Mouse (Mus musculus): ENCODE measurements around the gene 9030025P20Rik.
A peak's percentile ranks its signal among the peaks of the same experiment; 100 is the strongest.
"Not testable (repeated sequence)": the region's sequence is repeated elsewhere in the genome, so short reads cannot be mapped to it uniquely, and the experiment has no call there.

9030025P20Rik gene

GRCm38 (mm10) chr17:14978362-14979038, at the start of gene 9030025P20Rik, which contains the start of gene Gm3417:
TSS of gene 9030025P20Rik (plus strand) at chr17:14978468.
TSS of gene Gm3417 (minus strand) at chr17:14978790.
- DNase-seq (ENCODE audit: low spot score): not testable (repeated sequence)

DNA sequence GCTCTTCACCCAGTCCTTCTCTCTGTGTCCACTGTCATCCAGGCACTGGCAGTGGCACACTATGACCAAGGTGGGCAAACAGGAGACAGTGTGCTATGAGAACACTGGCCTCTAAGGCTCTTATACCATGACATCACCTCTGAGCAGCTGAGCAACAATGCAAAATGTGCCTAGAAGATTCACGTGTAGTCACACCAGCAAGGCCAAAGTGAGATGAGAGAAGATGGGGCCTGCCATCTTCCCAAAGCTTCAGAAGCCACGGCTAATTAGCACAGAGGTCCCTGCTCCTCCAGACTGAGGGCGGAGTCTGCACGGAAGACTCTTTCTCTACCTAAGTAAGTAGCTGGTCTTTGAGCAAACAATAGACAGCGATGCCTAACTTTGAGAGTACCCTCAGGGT, 49.6 kb upstream of the 9030025P20Rik start:
- DNase-seq (ENCODE audit: low spot score): no peak

- no peak for DNase-seq (ENCODE audit: low spot score)
Observed at GRCm38 (mm10) chr17:14930697-14931096, 47.6 kb upstream of the 9030025P20Rik start.

DNA sequence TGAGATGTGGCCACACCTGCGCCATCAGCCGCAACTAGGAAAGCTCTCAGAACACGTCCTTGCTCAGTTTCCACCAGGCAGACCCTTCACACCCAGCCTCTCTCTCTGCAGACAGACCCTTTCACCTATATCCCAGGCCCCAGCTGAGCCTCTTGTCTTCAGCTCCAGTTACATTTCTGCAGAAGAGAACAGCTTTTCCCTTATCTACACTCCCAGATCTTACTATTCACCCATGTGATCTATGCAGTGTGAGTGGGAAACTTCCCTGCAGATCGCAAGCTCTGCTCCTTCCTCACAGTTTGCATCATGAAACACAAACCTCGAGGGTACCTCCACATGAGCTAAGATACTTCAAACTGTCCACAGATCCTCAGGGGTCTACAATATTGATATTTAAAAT, 46.8 kb upstream of the 9030025P20Rik start:
- no peak for DNase-seq (ENCODE audit: low spot score)

- not testable (repeated sequence) for DNase-seq (ENCODE audit: low spot score)
Observed at GRCm38 (mm10) chr17:14935280-14935679, 43.0 kb upstream of the 9030025P20Rik start.

DNA sequence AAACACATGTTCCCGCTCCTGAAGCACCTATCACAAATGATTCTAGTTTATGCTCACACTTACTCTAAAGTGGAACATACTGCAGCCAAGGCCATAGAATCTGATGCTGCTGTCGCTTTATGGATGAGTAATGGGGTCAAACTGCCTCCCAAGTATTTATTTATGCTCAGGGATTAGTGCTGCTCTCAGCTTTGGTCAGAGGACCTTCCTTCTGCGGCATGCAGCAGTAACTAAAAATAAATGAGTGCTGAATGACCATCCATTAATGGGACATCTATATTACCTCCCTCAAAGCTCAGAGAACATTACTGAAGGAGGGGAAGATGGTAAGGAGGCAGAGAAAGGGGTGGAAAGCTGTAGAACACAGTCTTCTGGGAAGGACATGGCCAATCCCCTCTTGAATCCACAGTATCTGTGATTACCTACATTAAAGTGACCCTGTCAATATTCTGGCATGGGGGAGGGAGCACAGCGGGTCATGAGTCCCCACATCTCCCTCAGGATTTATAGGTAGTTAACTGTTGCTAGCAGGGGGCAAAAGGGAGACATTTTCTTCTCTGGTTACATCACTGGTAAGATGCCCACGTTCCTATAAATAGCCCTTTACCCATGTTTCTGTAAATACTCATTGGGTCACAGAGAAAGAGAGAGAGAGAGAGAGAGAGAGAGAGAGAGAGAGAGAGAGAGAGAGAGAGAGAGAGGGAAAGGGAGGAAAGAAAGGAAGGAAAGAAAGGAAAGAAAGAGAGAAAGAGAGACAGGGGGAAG, 42.2 kb upstream of the 9030025P20Rik start:
- DNase-seq (ENCODE audit: low spot score): no peak

DNA sequence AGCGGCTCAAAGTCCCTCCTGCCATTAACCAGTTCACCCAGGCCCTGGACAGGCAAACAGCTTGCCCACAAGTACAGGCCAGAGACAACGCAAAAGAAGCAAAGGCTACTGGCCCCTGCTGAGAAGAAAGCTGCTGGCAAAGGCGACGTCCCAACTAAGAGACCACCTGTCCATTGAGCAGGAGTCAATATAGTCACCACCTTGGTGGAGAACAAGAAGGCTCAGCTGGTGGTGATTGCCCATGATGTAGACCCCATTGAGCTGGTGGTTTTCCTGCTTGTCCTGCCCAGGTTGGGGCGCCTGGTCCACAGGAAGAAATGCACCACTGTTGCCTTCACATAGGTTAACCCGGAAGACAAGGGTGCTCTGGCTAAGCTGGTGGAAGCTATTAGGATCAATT, 36.1 kb upstream of the 9030025P20Rik start:
- DNase-seq (ENCODE audit: low spot score): not testable (repeated sequence)

DNA sequence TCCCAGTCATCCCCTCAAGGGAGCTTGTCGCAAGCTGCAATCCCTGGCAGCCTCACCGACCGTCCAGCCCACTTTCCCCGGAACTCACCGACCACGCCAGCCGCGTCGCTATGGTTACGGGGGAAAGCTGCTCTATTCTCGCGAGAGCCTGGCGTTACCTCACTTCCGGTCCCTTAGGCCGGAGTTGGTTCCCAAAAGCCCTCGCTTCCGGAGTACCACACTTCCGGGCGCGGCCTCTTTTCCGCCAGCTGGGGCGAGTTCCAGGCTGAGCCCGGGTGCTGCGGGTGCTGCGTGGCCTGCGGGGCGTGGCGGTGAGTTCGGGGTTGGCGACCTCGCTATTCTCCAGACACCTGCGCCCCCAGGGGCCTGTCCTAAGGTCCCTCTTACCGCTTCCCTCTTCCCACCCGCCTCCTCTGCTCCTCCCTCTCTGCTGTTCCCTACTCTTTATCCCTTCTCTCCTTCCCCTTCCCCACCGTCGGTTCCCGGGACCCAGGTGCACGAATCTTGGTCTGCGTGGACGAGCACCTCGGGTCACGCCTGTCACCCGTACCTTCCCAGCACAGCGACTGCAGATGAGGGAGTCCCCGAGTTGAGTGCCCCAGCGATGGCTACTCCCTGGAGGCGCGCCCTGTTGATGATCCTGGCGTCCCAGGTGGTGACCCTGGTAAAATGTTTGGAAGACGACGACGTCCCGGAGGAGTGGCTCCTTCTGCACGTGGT, 35.1 kb upstream of the 9030025P20Rik start, which contains the start of the genes Wdr27 and 1600012H06Rik:
TSS of gene Wdr27 (minus strand) at position 150 of the 720 bp plus-strand sequence.
TSS of gene 1600012H06Rik (plus strand) at position 176 of the 720 bp plus-strand sequence.
- DNase-seq (ENCODE audit: low spot score): peak; percentile 95

- no peak for DNase-seq (ENCODE audit: low spot score)
Observed at GRCm38 (mm10) chr17:14943729-14944059, 34.6 kb upstream of the 9030025P20Rik start.

GRCm38 (mm10) chr17:14944551-14944950, 33.7 kb upstream of the 9030025P20Rik start:
- DNase-seq (ENCODE audit: low spot score): no peak

- DNase-seq (ENCODE audit: low spot score): no peak
Observed at GRCm38 (mm10) chr17:14949161-14949827, 29.0 kb upstream of the 9030025P20Rik start.

DNA sequence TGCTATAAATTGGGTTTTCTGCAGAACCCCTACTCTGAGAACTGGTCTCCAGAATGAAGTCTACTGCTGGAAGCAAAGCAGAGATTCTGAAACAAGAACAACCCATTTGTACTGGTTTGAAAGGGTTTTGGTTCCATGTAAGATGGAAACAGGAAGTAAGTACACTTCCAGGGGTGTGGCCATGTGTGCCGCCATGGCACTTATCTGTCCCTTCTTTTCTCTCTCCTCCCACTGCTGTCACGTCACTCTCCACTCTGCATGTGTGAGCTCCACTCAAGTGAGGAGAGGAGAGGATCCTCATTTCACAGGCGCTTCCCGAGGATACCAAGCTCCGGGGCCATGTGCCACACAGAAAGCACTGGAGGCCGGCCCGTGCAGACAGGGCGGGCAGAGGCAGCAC, 24.8 kb upstream of the 9030025P20Rik start:
- DNase-seq (ENCODE audit: low spot score): no peak

GRCm38 (mm10) chr17:14958686-14959327, 19.5 kb upstream of the 9030025P20Rik start:
- DNase-seq (ENCODE audit: low spot score): no peak

DNA sequence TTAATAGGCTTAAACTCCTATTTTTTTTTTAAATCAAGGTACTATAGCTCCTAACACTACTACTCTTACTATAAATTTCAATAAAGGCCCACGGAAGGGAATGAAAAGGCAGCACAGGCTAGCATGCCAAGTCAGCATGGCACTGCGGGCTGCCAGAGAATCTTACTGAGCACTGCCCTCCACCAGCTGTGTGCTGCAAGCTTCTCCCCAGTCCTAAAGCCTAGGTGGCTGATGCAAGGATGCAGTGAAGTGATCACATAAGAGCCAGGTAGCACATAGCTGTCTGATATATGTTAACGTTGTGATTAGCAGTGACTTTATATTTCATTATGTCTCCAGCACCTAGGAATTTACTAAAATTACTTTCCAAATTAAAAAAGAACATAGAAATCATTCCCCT, 18.3 kb upstream of the 9030025P20Rik start:
- no peak for DNase-seq (ENCODE audit: low spot score)

DNA sequence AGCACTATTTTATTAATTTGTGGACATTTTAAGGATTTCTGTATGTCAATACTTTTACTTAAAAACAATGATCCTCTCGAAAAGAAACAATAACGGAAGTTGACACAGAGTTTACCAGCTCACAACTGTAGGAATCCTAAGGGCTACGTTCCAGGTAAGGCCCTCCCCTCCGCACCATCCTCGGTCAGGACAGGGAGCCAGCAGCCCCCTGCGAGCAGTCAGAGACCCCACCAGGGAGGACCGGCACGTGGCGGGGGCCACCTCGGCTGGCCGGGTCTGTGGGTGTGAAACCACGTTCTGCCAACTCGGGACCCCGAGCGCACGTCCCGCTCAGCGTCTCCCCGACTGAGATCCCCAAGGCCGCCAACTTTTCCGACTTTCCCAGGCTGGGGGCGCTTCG, 17.7 kb upstream of the 9030025P20Rik start:
- no peak for DNase-seq (ENCODE audit: low spot score)

GRCm38 (mm10) chr17:14960951-14961556, 17.2 kb upstream of the 9030025P20Rik start, which contains the start of gene Phf10:
TSS of gene Phf10 (minus strand) at chr17:14961273.
- DNase-seq (ENCODE audit: low spot score): not testable (repeated sequence)

- DNase-seq (ENCODE audit: low spot score): not testable (repeated sequence)
Observed at GRCm38 (mm10) chr17:14961557-14962154, 16.6 kb upstream of the 9030025P20Rik start.

DNA sequence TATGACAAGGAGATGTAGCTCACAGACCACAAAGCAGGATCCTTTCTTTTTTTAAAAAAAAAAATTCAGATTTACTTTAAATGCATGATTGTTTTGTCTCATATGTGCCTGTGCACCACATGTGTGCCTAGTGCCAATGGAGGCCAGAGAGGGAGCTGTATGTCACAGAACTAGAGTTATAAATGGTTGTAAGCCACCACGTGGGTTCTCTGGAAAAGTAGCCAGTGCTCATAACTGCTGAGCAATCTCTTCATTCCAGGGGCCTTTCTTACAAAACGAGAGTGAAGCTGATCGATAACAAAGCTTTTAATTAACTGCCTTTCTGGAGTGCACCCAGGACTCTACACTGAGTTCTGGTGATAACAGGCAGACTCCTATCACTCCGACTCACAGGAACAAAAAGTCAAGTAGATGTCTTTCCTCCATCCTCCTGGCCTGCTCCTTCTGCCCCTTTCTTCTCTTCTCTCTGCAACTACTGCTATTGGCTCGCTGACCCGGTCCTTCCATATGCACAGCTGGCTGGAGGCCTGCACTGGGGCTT, 9.8 kb upstream of the 9030025P20Rik start:
- DNase-seq (ENCODE audit: low spot score): not testable (repeated sequence)

DNA sequence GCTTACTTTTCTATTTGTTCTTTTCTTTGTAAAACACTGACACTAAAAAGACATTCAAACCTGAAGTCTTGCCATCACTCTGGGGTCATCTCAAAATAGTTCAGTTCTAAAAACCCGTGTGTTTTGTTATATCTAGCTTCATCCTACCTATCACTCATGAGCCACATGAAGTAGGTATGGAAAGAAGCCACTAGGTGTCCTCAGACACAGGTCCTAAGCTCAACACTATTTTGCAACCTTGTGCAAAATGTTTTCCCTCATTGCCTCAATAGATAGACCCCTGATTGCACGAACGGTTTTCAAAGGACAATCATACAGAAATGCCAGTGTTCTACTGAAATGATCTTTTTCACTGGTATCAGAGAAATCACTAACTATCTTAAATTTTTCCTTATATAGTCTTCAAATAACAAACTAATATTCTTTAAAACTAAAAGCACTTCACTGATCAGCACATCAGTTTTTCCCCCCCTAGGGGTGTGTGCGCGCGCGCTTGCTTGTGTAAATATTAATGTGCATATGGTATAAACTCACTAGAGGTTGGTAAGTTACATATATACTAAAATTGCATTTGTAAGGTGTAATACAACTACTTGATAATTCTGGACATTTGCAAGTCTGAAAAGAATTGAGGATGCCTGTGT, 428 bp upstream of the 9030025P20Rik start:
- DNase-seq (ENCODE audit: low spot score): not testable (repeated sequence)
